8 mouse cellular contexts compared by ENCODE assay signal in genomic region chr3:129969432-129970395, GRCm38 (mm10). TPM values are rescaled to one million over a fixed set of nuclear protein-coding genes. Genes with fewer than 3 reads are reported as not detected.
DNase-seq lines count a peak whose midpoint lies in the region; ATAC-seq lines count a peak whose summit lies in the region.

Gene Mcub (minus strand): TSS chr3:129970206.

- H3K4me2 ChIP-seq in kidney, embryonic 14.5 days (replicated peaks; ENCODE audit: low read depth, low read length), result peak within 1 kb of the TSS; percentile 100

- peak within 1 kb of the TSS; percentile 44 for H3K27ac ChIP-seq in heart, embryonic 10.5 days
- H3K27ac ChIP-seq in kidney, embryonic 14.5 days (ENCODE audit: low read depth, low read length), result no peak within 1 kb of the TSS

- peak within 1 kb of the TSS; percentile 42; the same call in 1 of the 2 replicates for H3K9ac ChIP-seq in kidney, embryonic 14.5 days (ENCODE audit: low read depth, low read length)

- no peak for DNase-seq in frontal cortex, postnatal 14 days (ENCODE audit: low spot score in 2 of 2)
- DNase-seq in embryo, embryonic 11 days, result peak; percentile 71
- DNase-seq in heart, embryonic 10.5 days (ENCODE audit: low spot score), result no peak
- peak; percentile 50 for DNase-seq in lung, postnatal 14 days
- DNase-seq in ovary, postnatal 10 days (ENCODE audit: low spot score), result peak; percentile 1
- DNase-seq in adipocyte (ENCODE audit: low spot score), result no peak

- H3K27me3 ChIP-seq in heart, embryonic 10.5 days (ENCODE audit: insufficient read depth, poor library complexity, severe bottlenecking), result peaks cover 26% of the 10 kb centered on the region; the same call in 1 of the 2 replicates
- H3K27me3 ChIP-seq in kidney, embryonic 14.5 days (ENCODE audit: control insufficient read depth, insufficient read depth, low read length), result peaks cover 18% of the 10 kb centered on the region

- H3K9me3 ChIP-seq in heart, embryonic 10.5 days, result no peaks in the 10 kb centered on the region
- H3K9me3 ChIP-seq in kidney, embryonic 14.5 days (ENCODE audit: control insufficient read depth, low read length), result no peaks in the 10 kb centered on the region

- H3K4me3 ChIP-seq in heart, embryonic 10.5 days, result peak within 1 kb of the TSS; percentile 72
- peak within 1 kb of the TSS; percentile 64 for H3K4me3 ChIP-seq in kidney, embryonic 14.5 days (ENCODE audit: low read length)

- under 1% methylated on average over 63 of the region's 63 CpGs for WGBS in heart, embryonic 10.5 days
- WGBS in kidney, embryonic 14.5 days, result under 1% methylated on average over 61 of the region's 63 CpGs

- no peaks in the 10 kb centered on the region for H3K36me3 ChIP-seq in heart, embryonic 10.5 days
- no peaks in the 10 kb centered on the region for H3K36me3 ChIP-seq in kidney, embryonic 14.5 days (ENCODE audit: control insufficient read depth, insufficient read depth, low read length)

- peaks cover 22% of the 10 kb centered on the region for H3K4me1 ChIP-seq in heart, embryonic 10.5 days
- peaks cover 10% of the 10 kb centered on the region; the same call in 1 of the 2 replicates for H3K4me1 ChIP-seq in kidney, embryonic 14.5 days (ENCODE audit: control insufficient read depth, insufficient read depth, low read length)

- peak; percentile 86 for ATAC-seq in frontal cortex, adult (ENCODE audit: low TSS enrichment)
- peak; percentile 84 for ATAC-seq in kidney, embryonic 14.5 days (ENCODE audit: low FRiP score, low TSS enrichment)

RNA-seq across cellular contexts. Expression of gene Mcub, which starts in this region (rescaled TPM):
- 3.9 and 6.0 TPM in 2 replicates for polyA plus RNA-seq in heart, embryonic 10.5 days (2016; fragmentation: Nextera tagmentation; extraction: Ambion mirVana)
- 0.80 and 1.6 TPM in 2 replicates for polyA plus RNA-seq in kidney, embryonic 14.5 days (2014; fragmentation: Nextera tagmentation; extraction: Ambion mirVana)

Comparison
In these comparisons a context has a peak if more than half of its experiments do, and no peak if none do; other contexts are left out.
1. DNase-seq: peak in embryo, embryonic 11 days (single experiment), lung, postnatal 14 days (single experiment) and ovary, postnatal 10 days (single experiment); none in frontal cortex, postnatal 14 days (0 of 2), heart, embryonic 10.5 days (single experiment) and adipocyte (single experiment).